Mouse (Mus musculus) bone marrow macrophage, adult 2 months (primary cell): ENCODE results near the gene Il31. TPM values are rescaled to one million over a fixed set of nuclear protein-coding genes. Genes with fewer than 3 reads are reported as not detected.

Experiments
- H3K27ac ChIP-seq: 2 replicates; pipeline ENCODE4 v1.5.1; 2012; ENCODE audit warnings: low read depth, low read length; ENCODE audit not compliant: insufficient read depth
- H3K4me1 ChIP-seq: 2 replicates; pipeline ENCODE4 v1.6.1; 2012; ENCODE audit warnings: low read length; ENCODE audit not compliant: control insufficient read depth, insufficient read depth
- H3K4me3 ChIP-seq: 2 replicates; pipeline ENCODE4 v1.5.1; 2012; ENCODE audit warnings: mild to moderate bottlenecking, low read length, moderate library complexity; ENCODE audit not compliant: insufficient read depth
- CTCF ChIP-seq: IDR thresholded peaks from 2 replicates; pipeline ENCODE4 v1.5.1; 2012; ENCODE audit warnings: low read depth, mild to moderate bottlenecking, low read length, moderate library complexity
- POLR2A ChIP-seq: IDR thresholded peaks from 2 replicates; pipeline ENCODE4 v1.6.1; 2012; ENCODE audit warnings: mild to moderate bottlenecking, low read depth, low read length, borderline replicate concordance
- polyA plus RNA-seq: library from polyadenylated mRNA; stranded (reverse); fragments of >200 nt; gene quantifications from 2 replicates; pipeline ENCODE4 v1.2.4, GENCODE M21; 2012; ENCODE audit not compliant: missing spikeins, insufficient read depth, insufficient read length

Il31 gene
- polyA plus RNA-seq, 1 experiment = not detected

DNA sequence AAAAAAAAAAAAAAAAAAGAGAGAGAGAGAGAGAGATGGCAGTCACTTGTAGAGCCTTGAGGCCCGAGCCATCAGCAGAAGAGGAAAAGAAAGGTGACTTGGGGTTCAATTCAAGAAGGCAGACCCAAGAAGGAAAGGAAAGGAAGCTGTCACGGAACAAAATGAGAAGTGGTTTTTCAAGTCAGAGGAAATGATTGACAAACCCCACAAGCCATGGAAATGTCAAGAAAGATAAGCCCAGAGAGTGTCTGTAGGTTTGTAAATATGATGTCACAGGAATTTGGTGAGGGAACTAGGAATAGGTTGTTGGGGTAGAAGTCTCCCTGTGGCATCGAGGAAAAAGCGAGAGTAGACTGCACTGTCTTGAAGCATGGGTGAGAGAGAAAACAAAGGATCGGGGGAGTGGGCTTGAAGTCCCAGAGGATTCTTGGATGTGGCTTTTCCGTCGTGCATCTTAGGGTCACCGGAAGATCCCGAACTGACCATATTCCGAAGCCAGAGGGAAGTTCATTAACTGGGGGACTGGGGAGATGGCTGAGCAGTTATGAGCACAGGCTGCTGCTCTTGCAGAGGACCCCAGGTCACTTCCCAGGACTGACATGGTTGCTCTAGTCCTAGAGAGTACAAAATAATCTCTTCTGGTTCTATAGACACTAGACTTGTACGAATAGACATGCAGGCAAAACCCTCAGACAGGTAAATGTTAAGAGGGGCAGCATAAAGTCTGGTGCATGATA is 1.5 kb downstream of the Il31 start:
- TF ChIP-seq CTCF = no peak
- TF ChIP-seq POLR2A = no peak
- Histone ChIP-seq H3K4me1 (no peaks in the 10 kb centered on the region), H3K27ac (no peak overlapping the region), H3K4me3 (no peak overlapping the region)

DNA sequence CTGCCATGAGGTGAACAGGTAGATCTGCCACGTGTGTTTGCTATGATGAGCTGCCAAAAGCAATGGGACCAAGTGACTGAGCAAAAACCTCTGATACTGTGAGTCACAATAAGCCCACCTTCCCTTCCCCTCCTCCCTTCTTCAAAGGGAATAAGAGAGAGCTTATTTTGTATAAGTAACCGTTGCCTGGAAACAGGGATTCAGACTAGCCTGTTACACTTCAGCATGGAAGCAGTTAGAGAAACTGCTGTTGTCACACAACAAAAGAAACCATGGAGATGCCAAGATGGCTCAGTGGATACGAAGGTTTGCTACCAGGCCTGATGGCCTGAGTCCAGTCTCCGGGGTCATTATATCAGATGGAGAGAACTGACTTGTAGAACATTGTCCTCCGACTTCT is 15.5 kb downstream of the Il31 start:
- H3K27ac ChIP-seq = no peak overlapping the region
- TF ChIP-seq POLR2A (no peak), CTCF (no peak)
- no peak overlapping the region for H3K4me3 ChIP-seq
- H3K4me1 ChIP-seq = peaks cover 3% of the 10 kb centered on the region; the same call in 1 of the 2 replicates

DNA sequence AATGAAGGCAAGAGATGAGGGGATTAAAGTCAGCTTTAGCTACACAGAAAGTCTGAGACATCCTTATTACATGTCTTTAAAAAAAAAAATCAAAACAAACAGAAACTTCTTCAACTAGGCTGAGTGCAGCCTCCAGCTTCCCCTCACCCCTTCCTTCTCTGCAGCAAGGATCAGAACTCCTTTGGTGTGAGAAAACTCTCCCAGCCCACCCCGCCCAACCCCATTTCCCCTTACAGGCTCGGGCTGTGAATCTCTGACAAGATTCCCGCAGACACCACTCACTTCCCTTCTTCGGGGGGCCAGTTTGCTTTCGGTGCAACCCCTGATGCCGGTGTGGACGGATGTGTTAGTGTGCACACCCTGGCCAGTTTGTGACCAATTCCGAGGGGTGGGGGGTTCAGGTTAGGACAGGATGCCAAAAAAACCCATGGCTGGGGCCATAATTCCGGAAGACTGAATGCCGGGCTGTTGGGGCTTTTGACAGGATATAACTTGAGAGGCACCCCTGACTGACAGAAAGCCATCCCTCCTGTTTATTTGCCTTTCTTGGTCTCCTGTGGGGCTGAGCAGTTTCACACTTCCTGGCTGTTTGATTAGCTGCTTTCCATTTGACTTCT is 18.4 kb downstream of the Il31 start:
- Histone ChIP-seq H3K27ac (no peak overlapping the region), H3K4me3 (peak overlapping the region; percentile 27), H3K4me1 (peaks cover 3% of the 10 kb centered on the region; the same call in 1 of the 2 replicates)
- TF ChIP-seq CTCF (0 out of 2 replicates have a peak, but pooled peaks have one; percentile 24), POLR2A (no peak)

DNA sequence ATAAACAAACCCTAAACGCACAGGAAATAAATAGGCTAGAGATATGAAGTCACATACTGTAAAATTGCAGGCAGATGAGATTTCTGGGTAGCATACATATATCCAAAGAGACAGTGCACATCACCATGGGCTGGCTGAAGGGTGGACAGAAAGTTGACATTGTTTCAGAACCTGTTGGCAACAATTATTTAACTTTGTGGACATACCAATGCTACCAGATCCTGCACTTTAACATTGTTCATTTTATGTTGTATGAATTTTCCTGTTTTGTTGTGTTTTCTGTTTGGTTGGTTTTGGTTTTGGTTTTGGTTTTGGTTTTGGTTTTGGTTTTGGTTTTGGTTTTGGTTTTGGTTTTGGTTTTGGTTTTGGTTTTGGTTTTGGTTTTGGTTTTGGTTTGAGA is 24.7 kb downstream of the Il31 start:
- TF ChIP-seq CTCF = no peak
- TF ChIP-seq POLR2A = no peak
- no peaks in the 10 kb centered on the region for H3K4me1 ChIP-seq
- H3K4me3 ChIP-seq = no peak overlapping the region
- no peak overlapping the region for H3K27ac ChIP-seq

DNA sequence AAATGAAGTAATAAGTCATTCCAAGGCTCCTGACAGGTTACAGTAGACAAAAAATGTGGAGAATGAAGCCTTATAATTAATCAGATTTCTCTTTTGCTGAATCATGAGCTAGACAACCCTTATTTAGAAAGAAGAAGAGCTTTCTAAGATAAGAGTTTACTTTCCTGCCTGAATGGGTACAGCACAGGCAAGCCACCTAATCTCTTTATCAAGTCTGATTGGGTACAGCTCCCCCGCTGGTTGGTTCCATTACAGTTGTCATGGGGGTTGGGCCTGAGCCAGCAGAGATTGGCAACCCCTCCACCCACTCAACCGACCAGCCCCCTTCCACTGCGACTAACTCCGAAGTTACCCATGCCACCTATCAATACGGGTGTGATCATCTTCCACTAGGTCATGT is 27.9 kb downstream of the Il31 start:
- Histone ChIP-seq H3K4me3 (no peak overlapping the region), H3K4me1 (no peaks in the 10 kb centered on the region), H3K27ac (no peak overlapping the region)
- TF ChIP-seq POLR2A (no peak), CTCF (no peak)

DNA sequence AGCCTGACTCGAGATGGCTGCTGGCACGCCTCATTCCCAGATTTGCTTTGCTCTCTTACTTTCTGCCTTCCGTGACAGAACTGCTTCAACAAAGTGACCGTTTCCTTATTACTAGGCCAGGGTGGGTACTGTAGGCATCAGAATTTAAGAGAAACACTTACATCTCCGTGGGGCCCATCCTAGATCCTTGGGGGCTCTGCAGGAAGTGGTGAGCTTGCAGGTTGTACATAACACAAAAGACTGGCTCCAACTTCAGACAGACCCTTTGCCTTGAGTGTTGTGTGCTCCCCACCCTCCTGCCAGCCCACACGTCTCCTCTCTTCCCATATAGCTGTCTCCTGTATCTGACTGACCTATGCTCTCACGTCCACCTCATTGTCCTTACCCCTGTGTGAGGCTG is 37.4 kb downstream of the Il31 start:
- no peak overlapping the region for H3K4me3 ChIP-seq
- TF ChIP-seq POLR2A (no peak), CTCF (no peak)

DNA sequence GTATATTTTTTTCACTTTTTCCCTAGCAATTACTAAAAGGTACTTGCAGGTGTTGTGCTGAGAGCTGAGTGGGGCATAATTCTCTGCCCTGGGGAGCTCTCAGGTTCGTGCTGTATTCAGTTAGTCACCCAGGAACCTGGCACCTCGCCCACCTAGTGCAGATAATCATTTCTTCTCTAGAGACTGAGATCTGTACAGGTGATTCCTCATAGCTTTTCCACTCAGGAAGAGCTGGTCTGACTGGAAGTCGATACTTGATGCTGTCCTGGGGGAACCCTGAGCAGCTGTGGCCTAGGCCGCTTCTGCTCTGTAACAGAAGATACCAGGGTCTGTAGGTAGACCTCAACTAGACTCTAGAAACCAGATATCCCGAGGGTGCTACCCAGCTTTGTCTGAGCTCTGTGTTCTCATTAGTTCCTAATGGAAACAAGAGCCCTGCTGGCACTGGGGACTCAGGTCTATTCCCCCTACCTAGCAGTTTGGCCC is 44.4 kb downstream of the Il31 start:
- no peaks in the 10 kb centered on the region for H3K4me1 ChIP-seq
- TF ChIP-seq POLR2A (no peak), CTCF (no peak)
- H3K27ac ChIP-seq = no peak overlapping the region
- no peak overlapping the region for H3K4me3 ChIP-seq

More for the DNA sequence above, 37.4 kb downstream of the Il31 start:
- no peaks in the 10 kb centered on the region for H3K4me1 ChIP-seq
- H3K27ac ChIP-seq = no peak overlapping the region

DNA sequence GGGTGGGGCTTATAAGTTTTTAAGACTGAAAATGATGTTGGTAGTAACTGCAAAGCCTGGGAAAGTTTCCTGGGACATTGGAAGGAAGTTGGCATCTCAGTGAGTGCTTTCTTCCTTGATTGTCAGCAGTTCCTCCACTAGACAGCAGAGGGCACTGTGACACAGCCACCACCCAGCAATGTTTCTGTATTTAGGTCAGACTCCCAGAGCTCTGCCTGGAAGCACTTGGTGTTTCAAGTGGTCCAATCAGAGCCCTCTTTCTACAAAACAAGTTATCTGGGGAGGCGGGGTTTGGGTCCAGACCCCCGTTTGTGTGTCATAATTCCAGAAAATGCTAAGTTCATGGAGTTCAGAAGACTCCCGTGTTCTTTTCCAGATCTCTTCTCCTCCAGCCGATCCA is 45.2 kb downstream of the Il31 start:
- H3K4me3 ChIP-seq = no peak overlapping the region
- no peak overlapping the region for H3K27ac ChIP-seq
- H3K4me1 ChIP-seq = no peaks in the 10 kb centered on the region
- TF ChIP-seq CTCF (peak; percentile 62), POLR2A (no peak)

DNA sequence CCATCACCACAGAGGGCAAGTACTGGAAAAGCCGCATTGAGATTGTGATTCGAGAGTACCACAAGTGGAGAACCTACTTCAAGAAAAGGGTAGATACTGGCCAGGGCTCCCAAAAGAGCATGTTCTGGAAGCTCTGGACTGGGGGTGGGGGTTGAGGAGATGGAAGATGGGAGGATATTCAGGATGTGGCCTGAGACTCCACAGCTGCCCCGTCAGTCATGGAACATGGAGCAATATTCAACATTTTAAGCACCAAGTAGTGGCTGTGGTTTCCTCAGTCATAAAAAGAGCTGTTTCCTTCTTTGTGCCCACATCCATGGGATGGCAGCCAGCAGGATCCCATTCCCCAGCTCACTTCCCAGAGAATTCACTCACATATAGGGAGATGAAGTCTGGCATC is 47.0 kb downstream of the Il31 start:
- Histone ChIP-seq H3K4me1 (no peaks in the 10 kb centered on the region), H3K4me3 (no peak overlapping the region), H3K27ac (no peak overlapping the region)
- no peak for TF ChIP-seq CTCF
- TF ChIP-seq POLR2A = no peak

DNA sequence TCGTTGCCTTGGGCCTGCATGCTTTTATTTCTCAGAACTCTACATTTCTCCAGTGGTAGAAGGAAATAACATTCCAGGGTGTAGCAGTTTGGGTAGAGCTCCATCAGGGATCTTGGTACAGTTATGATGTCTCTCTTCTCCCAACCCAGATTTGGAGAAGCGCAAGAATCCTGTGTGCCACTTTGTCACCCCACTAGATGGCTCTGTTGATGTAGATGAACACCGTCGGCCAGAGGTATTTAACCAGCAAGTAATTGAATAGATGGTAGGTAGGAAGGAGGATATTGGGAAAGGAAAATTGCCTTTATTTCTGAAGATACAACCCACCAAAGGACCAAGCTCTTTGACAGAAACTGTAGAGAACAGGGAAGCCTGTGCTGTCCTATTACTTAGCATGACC is 48.6 kb downstream of the Il31 start:
- TF ChIP-seq POLR2A (no peak), CTCF (no peak)
- Histone ChIP-seq H3K27ac (no peak overlapping the region), H3K4me1 (peaks cover 11% of the 10 kb centered on the region), H3K4me3 (no peak overlapping the region)

DNA sequence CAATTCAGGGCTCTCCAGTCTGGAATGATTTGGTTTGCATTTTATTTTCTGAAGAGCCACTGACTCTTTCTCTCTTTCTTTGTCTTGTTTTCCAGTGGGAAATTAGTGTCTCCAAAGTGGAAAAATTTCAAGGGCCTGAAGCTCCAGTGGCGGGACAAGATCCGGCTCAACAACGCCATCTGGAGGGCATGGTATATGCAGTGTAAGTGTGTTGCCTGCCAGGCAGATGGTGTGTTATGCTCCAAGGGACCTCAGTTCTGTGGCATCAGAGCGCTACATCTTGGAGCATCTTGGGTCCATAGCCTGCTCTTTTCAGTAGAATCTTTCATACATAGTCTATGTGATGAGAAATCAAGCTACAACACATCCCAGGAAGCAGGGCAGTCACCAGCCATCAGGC is 49.3 kb downstream of the Il31 start:
- Histone ChIP-seq H3K4me1 (peaks cover 12% of the 10 kb centered on the region), H3K27ac (no peak overlapping the region), H3K4me3 (no peak overlapping the region)
- TF ChIP-seq POLR2A = no peak
- TF ChIP-seq CTCF = 0 out of 2 replicates have a peak, but pooled peaks have one; percentile 22
